Mouse (Mus musculus) brain, adult 2 months (tissue): Measurements from ENCODE around the gene Lima1.
"Not testable (repeated sequence)": the region's sequence is repeated elsewhere in the genome, so short reads cannot be mapped to it uniquely, and the experiment has no call there.

Experiments
- DNase-seq: peaks from one replicate; pipeline ENCODE4 v3.0.0; 2011; ENCODE audit warnings: low read depth, low spot score

Lima1 gene

GRCm38 (mm10) chr15:99803186-99803644 is 72.0 kb downstream of the Lima1 start:
- peak; percentile 28 for DNase-seq

GRCm38 (mm10) chr15:99801885-99802572 is 73.2 kb downstream of the Lima1 start:
- DNase-seq: peak; percentile 84

GRCm38 (mm10) chr15:99799706-99800105 is 75.5 kb downstream of the Lima1 start:
- no peak for DNase-seq

- DNase-seq: no peak
These were observed 77.4 kb downstream of the Lima1 start for GRCm38 (mm10) chr15:99797898-99798297.

- DNase-seq: peak; percentile 37
These were observed 78.5 kb downstream of the Lima1 start for GRCm38 (mm10) chr15:99796735-99797134.

GRCm38 (mm10) chr15:99796066-99796465 is 79.2 kb downstream of the Lima1 start:
- peak; percentile 51 for DNase-seq

- DNase-seq: no peak
These were observed 82.9 kb downstream of the Lima1 start for GRCm38 (mm10) chr15:99792221-99792815.

GRCm38 (mm10) chr15:99791003-99791402 is 84.3 kb downstream of the Lima1 start:
- DNase-seq: no peak

GRCm38 (mm10) chr15:99790464-99790863 is 84.8 kb downstream of the Lima1 start:
- peak; percentile 84 for DNase-seq

- peak; percentile 80 for DNase-seq
These were observed 87.6 kb downstream of the Lima1 start for GRCm38 (mm10) chr15:99787625-99788120.

- DNase-seq: no peak
These were observed 96.5 kb downstream of the Lima1 start for GRCm38 (mm10) chr15:99778677-99779335.

- peak; percentile 65 for DNase-seq
These were observed 97.1 kb downstream of the Lima1 start for GRCm38 (mm10) chr15:99778148-99778547.

- DNase-seq: no peak
These were observed 102.3 kb downstream of the Lima1 start for GRCm38 (mm10) chr15:99772925-99773324.

GRCm38 (mm10) chr15:99772881-99772924 is 102.6 kb downstream of the Lima1 start, which contains the start of gene Cers5:
Cers5 (minus strand) TSS chr15:99772885.
- DNase-seq: not testable (repeated sequence)

GRCm38 (mm10) chr15:99772277-99772880 is 102.9 kb downstream of the Lima1 start:
- DNase-seq: peak; percentile 90

- peak; percentile 68 for DNase-seq
These were observed 103.5 kb downstream of the Lima1 start for GRCm38 (mm10) chr15:99771601-99772276.

GRCm38 (mm10) chr15:99771004-99771500 is 104.2 kb downstream of the Lima1 start:
- no peak for DNase-seq

GRCm38 (mm10) chr15:99768761-99769160 is 106.5 kb downstream of the Lima1 start:
- DNase-seq: no peak

GRCm38 (mm10) chr15:99767467-99767866 is 107.8 kb downstream of the Lima1 start:
- no peak for DNase-seq

- peak; percentile 39 for DNase-seq
These were observed 121.1 kb downstream of the Lima1 start for GRCm38 (mm10) chr15:99754204-99754603.

- no peak for DNase-seq
These were observed 135.0 kb downstream of the Lima1 start for GRCm38 (mm10) chr15:99740229-99740628.

- DNase-seq: peak; percentile 77
These were observed 138.6 kb downstream of the Lima1 start for GRCm38 (mm10) chr15:99736675-99737074.
